Mouse (Mus musculus): ENCODE measurements around the gene Il2rb. TPM values are rescaled to one million over a fixed set of nuclear protein-coding genes. Genes with fewer than 3 reads are reported as not detected.

The Il2rb gene
- polyA plus RNA-seq, 1 experiment from 2014 or later, result 0.12 TPM

DNA sequence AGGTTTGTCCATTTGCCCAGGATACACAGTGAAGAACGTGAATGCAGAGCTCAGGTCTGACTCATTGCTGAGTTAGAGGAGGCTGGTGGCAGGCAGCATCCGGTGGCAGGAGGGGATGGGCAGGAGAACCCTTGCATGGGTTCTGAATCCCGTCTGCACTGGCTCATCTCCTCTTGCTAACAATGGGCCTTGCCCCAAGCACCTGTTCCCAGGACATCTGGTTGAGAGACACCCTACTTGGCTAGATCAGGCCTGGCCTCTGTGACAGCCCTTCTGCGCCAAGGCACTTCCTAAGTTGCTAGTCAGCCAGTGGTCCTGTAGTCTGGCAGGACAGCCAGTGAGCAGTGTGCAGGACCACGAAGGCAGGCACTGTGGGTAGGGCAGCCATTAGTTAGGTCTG is 15.6 kb downstream of the Il2rb start:
- ATAC-seq (ENCODE audit: low FRiP score), result no peak
- H3K27me3 ChIP-seq (replicated peaks), result no peaks in the 10 kb centered on the region; the same call in 1 of the 2 replicates
- H3K4me3 ChIP-seq (replicated peaks), result no peak overlapping the region
- no peak overlapping the region for H3K4me2 ChIP-seq
- no peaks in the 10 kb centered on the region for H3K36me3 ChIP-seq
- H3K4me1 ChIP-seq, result no peaks in the 10 kb centered on the region
- no peak overlapping the region for H3K9ac ChIP-seq (replicated peaks)
- 77% methylated on average over 5 of the region's 5 CpGs for WGBS
- no peak overlapping the region for H3K27ac ChIP-seq (replicated peaks)
- H3K9me3 ChIP-seq (replicated peaks), result no peaks in the 10 kb centered on the region

DNA sequence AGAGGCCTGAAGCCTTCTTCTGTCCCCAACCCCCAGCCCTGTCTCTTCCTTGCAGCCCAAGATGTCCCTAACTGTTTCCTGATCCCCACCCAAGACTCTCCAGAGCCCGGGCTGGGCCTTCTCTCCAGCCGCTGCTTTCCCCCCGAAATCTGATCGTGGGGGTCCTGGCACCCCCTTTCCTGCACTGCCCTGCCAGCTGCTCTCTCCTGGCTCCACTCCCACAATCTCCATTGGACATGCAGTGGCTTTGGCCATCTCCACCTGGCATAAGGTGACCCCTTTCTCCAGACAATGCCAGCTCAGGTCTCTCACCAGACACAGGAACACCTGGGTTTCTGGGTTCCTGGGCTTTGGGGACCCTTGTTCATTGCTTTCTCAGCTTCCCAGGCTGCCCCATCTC is 17.0 kb downstream of the Il2rb start:
- ATAC-seq (ENCODE audit: low FRiP score), result no peak
- whole genome bisulfite sequencing, result 89% methylated on average over 4 of the region's 4 CpGs
- Histone ChIP-seq H3K4me1 (no peaks in the 10 kb centered on the region), H3K9me3 (replicated peaks) (no peaks in the 10 kb centered on the region), H3K9ac (replicated peaks) (no peak overlapping the region), H3K27ac (replicated peaks) (no peak overlapping the region), H3K36me3 (no peaks in the 10 kb centered on the region), H3K27me3 (replicated peaks) (no peaks in the 10 kb centered on the region; the same call in 1 of the 2 replicates), H3K4me3 (replicated peaks) (no peak overlapping the region), H3K4me2 (no peak overlapping the region)

- 92% methylated on average over 1 of the region's 1 CpGs for WGBS
- Histone ChIP-seq H3K27ac (replicated peaks) (no peak overlapping the region), H3K4me3 (replicated peaks) (no peak overlapping the region), H3K4me2 (no peak overlapping the region), H3K9ac (replicated peaks) (no peak overlapping the region), H3K4me1 (no peaks in the 10 kb centered on the region), H3K27me3 (replicated peaks) (no peaks in the 10 kb centered on the region; the same call in 1 of the 2 replicates), H3K36me3 (no peaks in the 10 kb centered on the region), H3K9me3 (replicated peaks) (no peaks in the 10 kb centered on the region)
- ATAC-seq (ENCODE audit: low FRiP score), result no peak
Measured at GRCm38 (mm10) chr15:78476878-78477277, 18.2 kb downstream of the Il2rb start.

- H3K9me3 ChIP-seq (replicated peaks), result no peaks in the 10 kb centered on the region
- H3K27ac ChIP-seq (replicated peaks), result no peak overlapping the region
- no peak overlapping the region for H3K4me2 ChIP-seq
- no peak overlapping the region for H3K4me3 ChIP-seq (replicated peaks)
- H3K27me3 ChIP-seq (replicated peaks), result no peaks in the 10 kb centered on the region; the same call in 1 of the 2 replicates
- H3K4me1 ChIP-seq, result no peaks in the 10 kb centered on the region
- ATAC-seq (ENCODE audit: low FRiP score), result no peak
- no peaks in the 10 kb centered on the region for H3K36me3 ChIP-seq
- WGBS, result 72% methylated on average over 3 of the region's 3 CpGs
- H3K9ac ChIP-seq (replicated peaks), result no peak overlapping the region
Measured at GRCm38 (mm10) chr15:78475604-78476031, 19.5 kb downstream of the Il2rb start.

- Histone ChIP-seq H3K4me1 (no peaks in the 10 kb centered on the region), H3K27me3 (replicated peaks) (no peaks in the 10 kb centered on the region; the same call in 1 of the 2 replicates), H3K4me2 (no peak overlapping the region), H3K9me3 (replicated peaks) (no peaks in the 10 kb centered on the region), H3K9ac (replicated peaks) (no peak overlapping the region), H3K27ac (replicated peaks) (no peak overlapping the region), H3K36me3 (no peaks in the 10 kb centered on the region), H3K4me3 (replicated peaks) (no peak overlapping the region)
- ATAC-seq (ENCODE audit: low FRiP score), result no peak
- 80% methylated on average over 6 of the region's 6 CpGs for WGBS
Measured at GRCm38 (mm10) chr15:78473442-78473841, 21.6 kb downstream of the Il2rb start.

DNA sequence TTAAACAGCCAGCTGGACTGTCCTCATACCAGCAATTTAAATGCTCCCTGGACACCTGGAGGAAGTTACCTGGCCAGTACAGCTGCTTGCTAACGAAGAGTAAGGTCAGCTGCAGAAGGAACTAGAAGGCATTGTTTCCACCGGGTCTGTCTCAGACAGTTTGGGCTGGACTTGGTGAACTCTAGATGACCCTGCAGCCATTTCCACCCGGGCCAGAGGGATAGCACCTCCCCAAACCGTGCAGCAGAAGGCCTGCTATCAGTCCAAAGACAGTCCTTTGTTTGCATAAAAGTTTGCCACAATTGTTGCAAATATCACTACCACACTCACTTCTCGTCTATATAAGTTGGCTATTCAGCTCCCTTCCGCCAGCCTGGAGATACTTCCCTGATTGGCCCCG is 23.2 kb downstream of the Il2rb start:
- Histone ChIP-seq H3K4me1 (no peaks in the 10 kb centered on the region), H3K4me3 (replicated peaks) (no peak overlapping the region), H3K9me3 (replicated peaks) (no peaks in the 10 kb centered on the region), H3K4me2 (no peak overlapping the region), H3K27ac (replicated peaks) (no peak overlapping the region), H3K9ac (replicated peaks) (no peak overlapping the region), H3K27me3 (replicated peaks) (no peaks in the 10 kb centered on the region; the same call in 1 of the 2 replicates), H3K36me3 (no peaks in the 10 kb centered on the region)
- 38% methylated on average over 7 of the region's 7 CpGs for WGBS
- no peak for ATAC-seq (ENCODE audit: low FRiP score)

- no peak for ATAC-seq (ENCODE audit: low FRiP score)
- no peak overlapping the region for H3K27ac ChIP-seq (replicated peaks)
- H3K4me1 ChIP-seq, result no peaks in the 10 kb centered on the region
- no peak overlapping the region for H3K4me2 ChIP-seq
- H3K9me3 ChIP-seq (replicated peaks), result no peaks in the 10 kb centered on the region
- H3K9ac ChIP-seq (replicated peaks), result no peak overlapping the region
- H3K27me3 ChIP-seq (replicated peaks), result no peaks in the 10 kb centered on the region
- no peaks in the 10 kb centered on the region for H3K36me3 ChIP-seq
- H3K4me3 ChIP-seq (replicated peaks), result no peak overlapping the region
- 77% methylated on average over 4 of the region's 4 CpGs for WGBS
Measured at GRCm38 (mm10) chr15:78470495-78471276, 24.4 kb downstream of the Il2rb start.

GRCm38 (mm10) chr15:78468379-78468937 is 26.6 kb downstream of the Il2rb start, which contains the start of gene Tmprss6:
Gene Tmprss6, minus strand, starts transcription at chr15:78468634.
- no peak for ATAC-seq (ENCODE audit: low FRiP score)
- 86% methylated on average over 7 of the region's 7 CpGs for WGBS
- Histone ChIP-seq H3K4me1 (no peaks in the 10 kb centered on the region), H3K36me3 (no peaks in the 10 kb centered on the region), H3K9me3 (replicated peaks) (no peaks in the 10 kb centered on the region), H3K27me3 (replicated peaks) (no peaks in the 10 kb centered on the region; the same call in 1 of the 2 replicates), H3K9ac (replicated peaks) (no peak within 1 kb of the TSS), H3K4me3 (replicated peaks) (no peak within 1 kb of the TSS), H3K4me2 (no peak within 1 kb of the TSS), H3K27ac (replicated peaks) (no peak within 1 kb of the TSS)

DNA sequence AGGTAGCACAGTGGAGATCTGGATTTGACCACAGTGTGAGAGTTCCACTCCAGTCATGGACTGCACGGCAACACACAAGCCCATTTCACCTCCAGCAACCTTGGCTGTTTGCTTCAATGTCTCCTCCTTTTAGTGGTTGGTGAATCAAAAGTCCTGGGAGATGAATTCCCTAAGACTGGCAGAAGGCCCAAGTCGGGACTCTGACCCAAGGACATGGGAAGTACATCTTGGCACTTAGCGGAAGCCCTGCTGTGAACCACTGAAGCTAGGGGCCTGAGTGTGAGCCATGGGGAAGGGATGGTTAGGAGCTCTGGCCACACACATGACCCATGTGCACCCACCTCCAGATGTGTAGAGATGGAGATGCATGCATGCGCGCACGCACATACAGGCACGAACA is 27.5 kb downstream of the Il2rb start:
- H3K4me3 ChIP-seq (replicated peaks), result no peak overlapping the region
- no peaks in the 10 kb centered on the region; the same call in 1 of the 2 replicates for H3K27me3 ChIP-seq (replicated peaks)
- no peak overlapping the region for H3K4me2 ChIP-seq
- H3K9me3 ChIP-seq (replicated peaks), result no peaks in the 10 kb centered on the region
- H3K36me3 ChIP-seq, result no peaks in the 10 kb centered on the region
- H3K4me1 ChIP-seq, result no peaks in the 10 kb centered on the region
- H3K9ac ChIP-seq (replicated peaks), result no peak overlapping the region
- 90% methylated on average over 7 of the region's 7 CpGs for WGBS
- no peak overlapping the region for H3K27ac ChIP-seq (replicated peaks)
- no peak for ATAC-seq (ENCODE audit: low FRiP score)

DNA sequence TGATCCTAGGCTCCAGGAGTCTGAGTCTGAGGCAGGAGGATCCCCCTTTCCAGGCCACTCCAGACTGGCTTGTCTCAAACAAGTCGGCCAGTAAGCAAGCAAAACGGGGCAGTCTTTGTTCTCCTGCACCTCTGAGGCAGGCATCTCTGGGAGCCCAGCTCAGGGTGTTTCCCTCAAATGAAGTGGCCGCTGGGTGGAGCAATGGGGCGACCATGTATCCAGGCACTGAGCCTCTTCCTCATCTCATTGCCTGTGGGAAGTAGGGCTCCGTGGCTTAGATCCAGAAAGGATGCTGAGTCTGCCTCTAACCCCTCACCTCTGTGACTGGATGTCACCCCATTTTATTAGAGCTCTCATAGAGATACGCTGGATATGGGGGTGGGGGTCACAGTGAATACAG is 28.3 kb downstream of the Il2rb start:
- 39% methylated on average over 6 of the region's 6 CpGs for WGBS
- Histone ChIP-seq H3K4me2 (no peak overlapping the region), H3K4me3 (replicated peaks) (no peak overlapping the region), H3K27ac (replicated peaks) (no peak overlapping the region), H3K36me3 (no peaks in the 10 kb centered on the region), H3K27me3 (replicated peaks) (no peaks in the 10 kb centered on the region; the same call in 1 of the 2 replicates), H3K4me1 (no peaks in the 10 kb centered on the region), H3K9ac (replicated peaks) (no peak overlapping the region), H3K9me3 (replicated peaks) (no peaks in the 10 kb centered on the region)
- no peak for ATAC-seq (ENCODE audit: low FRiP score)

- Histone ChIP-seq H3K4me2 (no peak overlapping the region), H3K9ac (replicated peaks) (no peak overlapping the region), H3K27ac (replicated peaks) (no peak overlapping the region), H3K4me1 (no peaks in the 10 kb centered on the region), H3K36me3 (no peaks in the 10 kb centered on the region), H3K9me3 (replicated peaks) (no peaks in the 10 kb centered on the region), H3K4me3 (replicated peaks) (no peak overlapping the region), H3K27me3 (replicated peaks) (no peaks in the 10 kb centered on the region; the same call in 1 of the 2 replicates)
- no peak for ATAC-seq (ENCODE audit: low FRiP score)
- 78% methylated on average over 2 of the region's 2 CpGs for WGBS
Measured at GRCm38 (mm10) chr15:78462981-78463380, 32.1 kb downstream of the Il2rb start.

DNA sequence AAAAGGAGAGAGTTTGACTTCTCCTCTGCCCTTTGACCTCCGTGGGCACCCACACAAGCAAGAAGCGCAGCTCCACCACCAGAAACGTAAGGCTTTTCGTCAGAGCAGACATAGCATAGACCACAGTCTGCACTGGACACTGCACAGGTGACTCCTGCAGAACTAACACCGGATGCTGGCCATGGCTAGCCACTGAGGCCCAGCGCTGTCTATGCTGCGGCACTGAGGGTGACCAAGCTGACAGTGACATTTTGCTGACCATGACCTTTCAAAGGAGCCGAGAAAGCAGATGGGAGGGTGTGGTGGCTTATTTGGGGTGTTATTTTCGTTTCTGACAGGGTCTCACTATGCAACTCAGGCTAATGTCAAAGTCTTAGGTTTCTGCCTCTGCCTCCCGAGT is 37.9 kb downstream of the Il2rb start:
- no peaks in the 10 kb centered on the region for H3K4me1 ChIP-seq

More for the DNA sequence above, 37.9 kb downstream of the Il2rb start:
- Histone ChIP-seq H3K27me3 (replicated peaks) (no peaks in the 10 kb centered on the region), H3K4me3 (replicated peaks) (no peak overlapping the region), H3K27ac (replicated peaks) (no peak overlapping the region), H3K9me3 (replicated peaks) (no peaks in the 10 kb centered on the region), H3K4me2 (no peak overlapping the region), H3K9ac (replicated peaks) (no peak overlapping the region), H3K36me3 (no peaks in the 10 kb centered on the region)
- ATAC-seq (ENCODE audit: low FRiP score), result no peak
- WGBS, result 80% methylated on average over 10 of the region's 10 CpGs
